Mouse (Mus musculus) embryonic facial prominence, embryonic 15.5 days (tissue): ENCODE measurements at regions not wholly inside any gene's neighbourhood (a gene's known extent, or its start where the extent isn't known, plus 50 kb on each side); places are given as distances from the start of the nearest gene placed in this dataset.

Source experiments
- ATAC-seq: fragments of 200-750 bp; cut with Nextera tagmentation; 2 replicates; pipeline ENCODE4 v1.8.0; 2017; ENCODE audit warnings: low read depth, moderate TSS enrichment; ENCODE audit not compliant: insufficient number of reproducible peaks, low FRiP score, low TSS enrichment
- H3K27ac ChIP-seq: fragments of 300-500 bp; sonication (generic); replicated peaks from 2 replicates; pipeline ENCODE4 v1.5.1; 2015; ENCODE audit warnings: mild to moderate bottlenecking, inconsistent platforms
- H3K27me3 ChIP-seq: fragments of 300-500 bp; sonication (generic); 2 replicates; pipeline ENCODE4 v1.6.1; 2015; ENCODE audit warnings: inconsistent platforms
- H3K36me3 ChIP-seq: fragments of 300-500 bp; sonication (generic); 2 replicates; pipeline ENCODE4 v1.6.1; 2015; ENCODE audit warnings: mild to moderate bottlenecking, inconsistent platforms
- H3K4me1 ChIP-seq: fragments of 300-500 bp; sonication (generic); 2 replicates; pipeline ENCODE4 v1.6.1; 2015; ENCODE audit warnings: inconsistent platforms
- H3K4me2 ChIP-seq: fragments of 300-500 bp; sonication (generic); replicated peaks from 2 replicates; pipeline ENCODE4 v1.6.1; 2015; ENCODE audit warnings: mild to moderate bottlenecking, inconsistent platforms
- H3K4me3 ChIP-seq: fragments of 300-500 bp; sonication (generic); replicated peaks from 2 replicates; pipeline ENCODE4 v1.5.1; 2015; ENCODE audit warnings: mild to moderate bottlenecking, inconsistent platforms
- H3K9ac ChIP-seq: fragments of 300-500 bp; sonication (generic); 2 replicates; pipeline ENCODE4 v1.6.1; 2015; ENCODE audit warnings: inconsistent platforms
- H3K9me3 ChIP-seq: fragments of 300-500 bp; sonication (generic); replicated peaks from 2 replicates; pipeline ENCODE4 v1.6.1; 2016; ENCODE audit warnings: inconsistent platforms
- WGBS: fragments of 180-500 bp; shearing (Covaris S2); methylation state at CpG from one replicate; pipeline ENCODE4 v1.1.7; 2015; 5-methylcytosine and 5-hydroxymethylcytosine counted together

DNA sequence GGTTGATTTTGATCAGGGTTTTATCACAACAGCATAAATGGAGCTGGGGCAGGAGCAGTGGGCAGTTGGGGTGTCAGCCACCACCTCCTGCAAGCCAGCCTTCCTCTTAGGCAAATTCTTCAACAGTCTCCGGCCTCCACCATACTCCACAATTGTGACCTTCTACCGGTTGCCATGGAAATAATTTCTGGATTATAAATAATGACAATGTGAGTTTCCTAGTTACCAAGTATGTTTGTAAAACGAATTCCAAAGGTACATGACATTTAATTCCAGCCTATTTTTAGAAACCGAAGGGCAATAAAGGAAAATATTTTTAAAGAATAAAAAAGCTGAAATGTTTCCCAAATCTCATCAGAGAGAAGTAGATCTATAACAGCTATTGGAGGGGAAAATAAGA lies 222.5 kb downstream of the Irs2 start:
- WGBS, result 69% methylated on average over 4 of the region's 4 CpGs
- Histone ChIP-seq H3K4me1 (no peaks in the 10 kb centered on the region), H3K36me3 (no peaks in the 10 kb centered on the region), H3K9me3 (no peaks in the 10 kb centered on the region), H3K9ac (no peak overlapping the region), H3K4me3 (no peak overlapping the region), H3K27me3 (no peaks in the 10 kb centered on the region), H3K27ac (no peak overlapping the region), H3K4me2 (no peak overlapping the region)
- no peak for ATAC-seq

DNA sequence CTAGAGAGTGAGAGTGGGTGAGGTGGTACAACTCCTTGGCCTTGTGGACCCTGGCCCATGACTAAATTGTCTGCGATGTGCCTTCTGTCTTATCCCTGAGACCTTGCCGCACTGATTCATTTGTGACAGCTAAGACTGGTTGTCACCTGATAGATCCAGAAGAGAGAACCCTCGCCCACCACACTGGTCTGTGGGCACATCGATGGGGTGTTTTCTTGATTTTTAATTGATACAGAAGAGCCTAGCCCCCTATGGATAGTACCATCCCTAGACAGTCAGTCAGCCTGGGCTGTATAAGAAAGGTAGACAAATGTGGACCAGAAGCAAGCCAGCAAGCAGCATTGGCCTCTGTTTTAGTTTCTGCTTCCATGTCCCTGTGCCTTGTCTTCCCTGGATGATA lies 222.9 kb downstream of the Irs2 start:
- H3K4me1 ChIP-seq, result no peaks in the 10 kb centered on the region
- H3K27ac ChIP-seq, result no peak overlapping the region
- H3K36me3 ChIP-seq, result no peaks in the 10 kb centered on the region
- no peak for ATAC-seq
- no peak overlapping the region for H3K4me2 ChIP-seq
- H3K9me3 ChIP-seq, result no peaks in the 10 kb centered on the region
- H3K9ac ChIP-seq, result no peak overlapping the region
- no peaks in the 10 kb centered on the region for H3K27me3 ChIP-seq
- WGBS, result 92% methylated on average over 4 of the region's 4 CpGs
- no peak overlapping the region for H3K4me3 ChIP-seq

DNA sequence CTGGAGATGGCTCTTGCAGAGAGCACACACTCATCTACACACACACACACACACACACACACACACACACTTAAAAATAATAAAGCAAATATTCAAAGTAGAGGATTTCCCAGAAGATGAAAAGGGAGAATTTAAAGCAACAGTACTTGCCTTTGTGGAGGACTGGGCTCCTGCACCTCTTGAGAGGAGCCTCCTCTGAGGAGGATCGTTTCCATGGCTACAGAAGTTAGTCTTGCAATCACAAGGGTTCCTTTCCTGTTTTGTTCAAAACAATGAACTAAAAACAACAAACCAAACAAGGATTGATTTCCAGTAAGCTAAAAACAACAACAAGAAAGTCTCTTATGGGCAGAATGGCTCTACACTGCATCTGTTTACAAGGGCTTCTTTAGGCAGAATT lies 223.8 kb downstream of the Irs2 start:
- ATAC-seq, result no peak
- Histone ChIP-seq H3K36me3 (no peaks in the 10 kb centered on the region), H3K4me2 (no peak overlapping the region), H3K27ac (no peak overlapping the region), H3K9ac (no peak overlapping the region), H3K9me3 (no peaks in the 10 kb centered on the region), H3K4me3 (no peak overlapping the region), H3K4me1 (no peaks in the 10 kb centered on the region), H3K27me3 (no peaks in the 10 kb centered on the region)
- WGBS, result 25% methylated on average over 1 of the region's 1 CpGs

DNA sequence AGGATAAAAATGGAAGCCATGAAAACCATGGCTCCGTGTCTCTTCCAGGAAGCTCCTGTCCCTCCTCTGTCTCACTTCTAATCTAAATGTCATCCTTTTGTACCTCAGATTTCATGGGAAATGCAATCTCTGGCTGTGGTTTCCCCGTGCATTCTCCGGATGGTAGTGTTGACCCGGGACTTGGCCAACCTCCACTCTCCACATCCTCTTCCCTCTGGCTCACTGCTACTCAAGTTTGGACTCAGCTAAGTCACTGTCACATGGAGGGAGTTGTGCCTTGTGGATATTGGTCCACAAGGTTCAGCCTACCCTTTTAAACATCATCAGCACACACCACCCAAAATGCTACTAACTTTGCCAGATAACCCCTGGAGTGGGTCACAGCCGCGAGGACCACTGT lies 226.4 kb downstream of the Irs2 start:
- Histone ChIP-seq H3K4me3 (no peak overlapping the region), H3K4me1 (no peaks in the 10 kb centered on the region), H3K27me3 (no peaks in the 10 kb centered on the region), H3K36me3 (no peaks in the 10 kb centered on the region), H3K27ac (no peak overlapping the region), H3K9me3 (no peaks in the 10 kb centered on the region), H3K4me2 (no peak overlapping the region), H3K9ac (no peak overlapping the region)
- no peak for ATAC-seq
- WGBS, result 91% methylated on average over 6 of the region's 6 CpGs

DNA sequence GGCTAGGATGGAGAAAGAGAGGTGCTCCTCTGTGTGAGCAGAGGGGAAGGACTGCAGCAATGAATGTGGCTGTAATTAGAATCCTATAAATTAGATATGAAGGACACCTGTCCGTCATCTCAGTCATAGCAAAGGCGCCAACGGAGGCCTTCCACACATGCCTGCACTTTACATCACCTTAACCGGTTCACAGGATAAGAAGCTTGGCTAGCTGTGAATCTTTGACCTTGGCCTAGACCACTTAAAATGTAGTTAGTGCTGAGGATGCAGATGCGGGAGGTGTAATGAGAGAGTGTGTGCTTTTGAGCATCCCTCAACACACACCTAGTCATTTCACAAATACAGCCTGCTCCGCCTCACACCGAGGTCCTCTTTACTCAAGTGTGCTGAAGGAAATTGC lies 228.6 kb downstream of the Irs2 start:
- H3K36me3 ChIP-seq, result no peaks in the 10 kb centered on the region
- no peak overlapping the region for H3K4me2 ChIP-seq
- H3K9me3 ChIP-seq, result no peaks in the 10 kb centered on the region
- H3K4me1 ChIP-seq, result no peaks in the 10 kb centered on the region
- H3K4me3 ChIP-seq, result no peak overlapping the region
- no peaks in the 10 kb centered on the region for H3K27me3 ChIP-seq
- ATAC-seq, result no peak
- H3K9ac ChIP-seq, result no peak overlapping the region
- H3K27ac ChIP-seq, result no peak overlapping the region
- WGBS, result 89% methylated on average over 7 of the region's 7 CpGs

DNA sequence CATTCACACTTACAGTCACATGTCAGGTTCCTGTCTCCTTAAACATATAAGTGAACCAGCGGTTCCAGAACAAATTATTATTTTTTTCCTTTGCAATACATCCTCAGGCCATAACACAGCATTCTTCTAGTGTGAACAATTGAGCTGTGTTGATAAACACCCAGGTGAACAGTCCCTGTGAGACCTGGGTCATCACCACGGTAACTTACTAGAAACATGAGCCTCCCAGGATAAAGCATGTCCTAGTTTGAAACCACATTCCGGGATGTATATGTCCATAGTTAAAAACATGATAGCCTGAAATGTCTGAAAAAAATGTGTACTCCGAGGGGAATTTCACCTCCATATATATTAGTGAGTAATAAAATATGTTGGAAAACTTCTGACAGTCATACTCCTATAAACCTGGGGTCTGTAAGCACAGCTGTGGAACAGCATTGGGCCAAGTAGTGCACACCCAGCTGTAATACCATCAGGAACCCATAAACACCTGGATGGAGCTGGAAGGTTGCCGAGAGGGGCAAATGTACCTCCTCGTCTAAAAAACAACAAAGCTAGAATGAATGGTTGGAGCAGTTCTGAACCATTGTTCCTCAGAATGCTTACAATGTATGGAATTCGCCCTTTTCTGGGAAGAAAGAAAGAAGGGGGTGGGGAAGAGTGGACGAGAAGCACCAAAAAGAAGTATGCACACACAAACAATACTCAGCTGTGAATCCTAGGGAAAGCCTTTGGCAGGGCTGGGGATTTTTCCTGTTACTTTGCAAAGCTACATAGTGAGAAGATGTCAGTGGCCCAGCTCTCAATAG lies 232.9 kb downstream of the Irs2 start:
- Histone ChIP-seq H3K27ac (no peak overlapping the region), H3K9ac (no peak overlapping the region), H3K4me1 (no peaks in the 10 kb centered on the region), H3K4me2 (no peak overlapping the region), H3K27me3 (no peaks in the 10 kb centered on the region), H3K36me3 (no peaks in the 10 kb centered on the region), H3K4me3 (no peak overlapping the region), H3K9me3 (no peaks in the 10 kb centered on the region)
- WGBS, result 61% methylated on average over 8 of the region's 8 CpGs
- ATAC-seq, result no peak

DNA sequence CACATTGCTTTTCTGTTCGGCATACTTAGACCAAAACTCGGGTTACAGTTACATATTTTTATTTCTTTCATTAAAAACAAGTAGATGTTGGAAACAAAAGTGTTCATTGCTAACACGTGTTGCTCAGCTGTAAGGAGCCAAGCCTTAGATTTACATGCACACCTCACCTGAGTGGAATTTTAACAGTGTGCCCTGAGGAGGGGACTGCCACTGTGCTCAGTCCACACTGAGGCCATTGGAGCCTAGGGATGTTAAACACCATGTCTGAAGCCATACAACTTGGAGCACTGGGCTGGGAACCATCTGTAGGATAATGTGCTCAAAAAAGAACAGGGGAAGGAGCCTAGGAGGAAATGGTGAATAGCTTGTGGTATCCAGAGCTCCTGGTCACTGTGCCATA lies 233.5 kb downstream of the Irs2 start:
- Histone ChIP-seq H3K4me2 (no peak overlapping the region), H3K36me3 (no peaks in the 10 kb centered on the region), H3K9me3 (no peaks in the 10 kb centered on the region), H3K27me3 (no peaks in the 10 kb centered on the region), H3K4me3 (no peak overlapping the region), H3K27ac (no peak overlapping the region), H3K9ac (no peak overlapping the region), H3K4me1 (no peaks in the 10 kb centered on the region)
- no peak for ATAC-seq
- WGBS, result 78% methylated on average over 3 of the region's 3 CpGs

DNA sequence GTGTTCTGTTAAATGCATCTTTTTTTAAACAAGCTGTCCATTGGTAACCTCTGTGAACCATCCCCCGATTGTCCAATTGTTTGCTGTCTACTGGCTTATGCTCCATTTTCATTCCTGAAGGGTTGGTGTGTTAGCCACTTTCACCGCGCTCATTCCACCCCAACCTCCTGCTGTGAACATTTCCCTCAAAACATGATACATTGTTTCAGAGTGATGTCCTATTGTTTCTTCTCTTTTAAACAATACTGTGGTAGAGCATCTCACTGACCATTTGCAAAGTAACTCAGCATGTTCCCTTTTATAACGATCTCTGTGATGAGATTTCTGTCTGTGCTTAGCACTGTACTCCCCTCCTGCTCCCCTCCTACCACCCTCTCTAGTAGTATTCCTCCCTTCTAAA lies 240.1 kb downstream of the Irs2 start:
- Histone ChIP-seq H3K4me1 (0 out of 2 replicates have a peak, but pooled peaks cover 3% of the 10 kb centered on the region), H3K9ac (no peak overlapping the region), H3K36me3 (no peaks in the 10 kb centered on the region), H3K9me3 (no peaks in the 10 kb centered on the region), H3K27me3 (no peaks in the 10 kb centered on the region), H3K4me2 (no peak overlapping the region), H3K4me3 (no peak overlapping the region), H3K27ac (no peak overlapping the region)
- no peak for ATAC-seq
- 81% methylated on average over 4 of the region's 4 CpGs for WGBS

DNA sequence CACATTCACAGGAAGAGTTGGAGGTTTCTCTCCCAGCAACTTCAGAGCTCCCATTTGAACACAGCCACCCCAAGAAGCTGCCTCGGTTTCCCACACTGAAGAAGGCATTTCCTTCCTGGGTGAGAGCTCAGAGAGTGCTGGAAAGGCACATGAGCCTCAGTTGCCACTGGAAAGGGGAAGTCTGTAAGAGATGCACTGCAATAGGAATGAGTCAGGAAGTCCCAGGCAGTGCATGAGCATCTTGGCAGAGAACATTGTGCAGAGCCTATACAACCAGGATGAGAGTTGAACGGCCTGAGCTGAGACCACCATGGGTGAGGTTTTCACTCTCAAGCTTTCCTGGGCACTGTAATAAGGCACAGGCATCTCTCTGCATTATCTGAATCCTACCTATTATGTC lies 244.4 kb downstream of the Irs2 start:
- 80% methylated on average over 2 of the region's 2 CpGs for WGBS
- H3K4me2 ChIP-seq, result no peak overlapping the region
- H3K9ac ChIP-seq, result no peak overlapping the region
- no peaks in the 10 kb centered on the region for H3K9me3 ChIP-seq
- peaks cover 22% of the 10 kb centered on the region for H3K4me1 ChIP-seq
- ATAC-seq, result no peak
- H3K27ac ChIP-seq, result no peak overlapping the region
- H3K4me3 ChIP-seq, result no peak overlapping the region
- no peaks in the 10 kb centered on the region for H3K36me3 ChIP-seq
- H3K27me3 ChIP-seq, result peaks cover 3% of the 10 kb centered on the region; the same call in 1 of the 2 replicates

DNA sequence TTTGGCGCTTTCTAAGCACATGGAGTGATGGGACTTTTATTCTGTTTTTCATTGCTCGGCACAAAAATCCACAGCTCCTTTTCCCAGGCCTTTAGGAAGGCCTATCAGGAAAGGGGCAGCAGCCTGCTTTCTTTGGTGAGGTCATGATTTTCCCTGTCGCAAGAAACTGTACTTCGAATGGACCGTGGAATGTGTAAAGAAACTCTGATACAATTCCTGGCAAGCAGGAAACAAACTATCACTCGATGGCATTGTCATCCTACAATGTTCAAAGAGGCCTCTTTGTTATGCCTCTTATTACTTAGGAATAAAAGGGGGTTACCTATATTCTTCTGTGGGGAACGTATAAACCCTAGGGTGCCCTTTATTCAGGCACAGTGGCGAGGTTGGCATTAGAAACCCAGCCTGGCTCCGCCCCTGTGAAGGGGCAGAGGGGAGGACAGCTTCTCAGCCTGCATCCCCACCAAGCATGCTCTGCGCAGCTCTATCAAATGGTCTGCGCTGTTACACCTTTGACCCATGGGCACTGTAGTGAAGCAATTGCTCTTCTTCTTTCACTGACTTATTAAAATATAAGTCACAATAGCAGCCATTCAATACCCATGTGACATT lies 246.5 kb downstream of the Irs2 start:
- no peaks in the 10 kb centered on the region for H3K9me3 ChIP-seq
- H3K27me3 ChIP-seq, result peaks cover 3% of the 10 kb centered on the region; the same call in 1 of the 2 replicates
- H3K27ac ChIP-seq, result peak overlapping the region; percentile 70; the same call in 1 of the 2 replicates
- no peak for ATAC-seq
- no peaks in the 10 kb centered on the region for H3K36me3 ChIP-seq
- no peak overlapping the region for H3K9ac ChIP-seq
- no peak overlapping the region for H3K4me3 ChIP-seq
- 49% methylated on average over 11 of the region's 11 CpGs for WGBS
- H3K4me2 ChIP-seq, result no peak overlapping the region
- H3K4me1 ChIP-seq, result peaks cover 22% of the 10 kb centered on the region

DNA sequence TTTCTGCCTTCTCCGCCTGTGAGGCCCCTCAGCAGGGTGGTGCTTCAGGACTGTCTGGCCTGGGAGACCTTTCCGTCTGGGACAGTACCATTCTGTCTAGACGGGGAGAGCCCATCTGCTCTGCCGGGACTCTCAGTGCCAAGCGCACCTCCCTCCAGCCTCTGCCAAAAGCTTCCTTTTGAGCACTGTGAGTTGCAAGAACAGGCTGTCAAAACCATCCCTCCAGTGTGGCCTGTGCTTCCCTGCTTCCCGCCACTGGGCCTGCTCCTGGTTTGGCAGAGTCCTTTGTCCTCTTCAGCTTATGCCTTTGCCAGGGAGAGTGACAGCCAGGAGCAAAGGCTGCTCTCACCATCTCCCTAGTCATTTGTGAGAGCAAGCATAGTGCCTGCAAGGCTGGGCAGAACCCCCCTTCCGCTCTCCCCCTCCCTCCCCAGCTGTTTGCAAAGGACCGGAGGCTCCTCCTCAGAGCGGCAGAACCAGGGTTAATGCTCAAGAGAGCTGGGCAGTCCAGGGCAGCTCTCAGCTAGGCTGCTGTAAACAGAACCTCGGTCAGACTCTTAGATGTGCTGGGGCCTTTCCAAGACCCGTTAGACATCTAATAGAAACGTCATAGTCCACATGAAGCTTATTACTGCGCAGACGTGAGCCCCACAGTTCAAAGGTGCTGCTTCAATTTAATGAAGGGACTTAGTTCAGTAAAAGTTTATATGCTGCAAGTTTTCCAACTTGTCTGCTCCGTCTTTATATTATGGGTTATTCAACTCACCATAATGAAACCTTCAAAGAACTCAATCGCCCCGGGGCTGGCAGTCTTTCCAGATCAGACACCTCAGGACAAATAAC lies 247.2 kb downstream of the Irs2 start:
- H3K4me1 ChIP-seq, result peaks cover 22% of the 10 kb centered on the region
- ATAC-seq, result peak; percentile 83
- WGBS, result 11% methylated on average over 17 of the region's 17 CpGs
- peaks cover 3% of the 10 kb centered on the region; the same call in 1 of the 2 replicates for H3K27me3 ChIP-seq
- no peak overlapping the region for H3K4me3 ChIP-seq
- peak overlapping the region; percentile 70 for H3K27ac ChIP-seq
- no peaks in the 10 kb centered on the region for H3K36me3 ChIP-seq
- H3K9me3 ChIP-seq, result no peaks in the 10 kb centered on the region
- peak overlapping the region; percentile 24; the same call in 1 of the 2 replicates for H3K4me2 ChIP-seq
- no peak overlapping the region for H3K9ac ChIP-seq
